Mouse (Mus musculus) kidney, adult 2 months (tissue): Measurements from ENCODE around the gene 1700102P08Rik.

Source experiments
- CTCF ChIP-seq: fragments of 200-500 bp; conservative IDR thresholded peaks from 2 replicates; pipeline ENCODE4 v1.5.1; 2011; ENCODE audit warnings: low read depth, mild to moderate bottlenecking, control low read depth, low read length, moderate library complexity, mixed read lengths; ENCODE audit not compliant: insufficient read depth, insufficient read length
- POLR2A ChIP-seq: fragments of 200-500 bp; IDR thresholded peaks from one replicate; pipeline ENCODE4 v1.6.1; 2011; ENCODE audit warnings: low read depth, low read length, control low read depth

DNA sequence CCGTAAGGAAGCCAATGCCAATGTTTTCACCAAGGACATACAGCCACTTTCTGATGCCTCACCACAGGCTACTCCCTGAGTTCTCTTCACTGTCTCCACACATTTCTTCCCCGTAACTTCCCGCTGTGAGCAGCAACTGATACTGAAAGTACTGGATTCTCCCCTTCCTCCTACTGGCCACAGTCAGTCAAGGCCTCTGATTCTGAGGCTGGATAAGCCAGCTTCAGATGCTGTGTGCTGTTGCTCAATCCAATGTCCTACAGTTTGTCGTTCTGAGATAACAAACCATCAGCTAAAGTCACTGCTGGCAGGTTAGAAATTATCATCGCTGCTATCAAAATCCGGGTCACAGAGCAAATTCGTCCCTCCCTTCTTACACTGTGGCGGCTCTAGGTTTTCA, 11.8 kb downstream of the 1700102P08Rik start:
- TF ChIP-seq POLR2A (no peak), CTCF (no peak; the same call in 1 of the 2 replicates)
